Mouse (Mus musculus): Measurements from ENCODE around the gene Id4.

Gene Id4

GRCm38 (mm10) chr13:48260690-48261278 lies at the start of gene Id4:
Gene Id4, plus strand, starts transcription at chr13:48261228.
- DNase-seq (ENCODE audit: low read depth, low spot score) = peak; percentile 90

- DNase-seq (ENCODE audit: low read depth, low spot score) = no peak
These were observed 33.9 kb upstream of the Id4 start for GRCm38 (mm10) chr13:48227136-48227535.

GRCm38 (mm10) chr13:48227712-48228111 lies 33.3 kb upstream of the Id4 start:
- peak; percentile 93 for DNase-seq (ENCODE audit: low read depth, low spot score)

GRCm38 (mm10) chr13:48228114-48228513 lies 32.9 kb upstream of the Id4 start:
- DNase-seq (ENCODE audit: low read depth, low spot score) = no peak

DNA sequence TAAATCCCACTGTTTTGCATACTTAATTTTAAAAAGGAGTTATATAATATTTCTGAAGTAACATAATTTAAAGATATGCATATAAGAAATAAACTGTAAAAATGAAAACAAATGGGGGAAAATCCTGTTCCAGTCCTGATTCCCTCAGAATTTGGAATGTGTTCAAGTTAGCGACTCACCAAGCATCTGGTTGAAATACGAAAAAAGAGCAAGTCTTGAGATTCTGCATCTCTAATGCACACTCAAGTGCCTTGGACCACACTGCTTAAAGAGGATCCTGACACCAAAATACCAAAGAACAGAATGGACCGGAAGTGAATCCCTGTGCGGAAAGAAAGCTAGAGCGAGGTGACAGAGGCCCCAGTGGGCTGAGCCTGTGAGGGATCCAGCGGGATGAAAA lies 30.0 kb upstream of the Id4 start:
- no peak for DNase-seq (ENCODE audit: low read depth, low spot score)

GRCm38 (mm10) chr13:48236436-48236835 lies 24.6 kb upstream of the Id4 start:
- no peak for DNase-seq (ENCODE audit: low read depth, low spot score)

GRCm38 (mm10) chr13:48236865-48237264 lies 24.2 kb upstream of the Id4 start:
- no peak for DNase-seq (ENCODE audit: low read depth, low spot score)

DNA sequence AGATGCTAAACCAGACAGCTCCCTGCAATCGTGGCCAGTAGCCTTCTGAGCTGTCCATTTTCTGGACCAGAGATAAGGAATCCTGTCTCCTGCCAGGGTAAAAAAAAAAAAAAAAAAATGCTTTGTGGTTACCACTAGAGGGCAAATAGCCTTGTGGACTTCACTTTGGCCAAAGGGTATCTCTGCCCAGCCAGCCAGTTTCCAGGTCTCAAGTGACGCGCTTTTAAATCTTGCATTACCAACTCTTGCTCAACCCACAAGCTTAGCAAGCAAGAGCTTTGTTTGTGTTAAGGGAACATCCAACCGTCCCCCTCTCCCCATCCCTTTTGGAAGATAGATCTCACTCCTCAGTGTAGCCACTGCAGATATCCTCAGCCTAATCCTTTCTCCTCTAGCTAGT lies 23.5 kb upstream of the Id4 start:
- DNase-seq (ENCODE audit: low read depth, low spot score) = peak; percentile 3

DNA sequence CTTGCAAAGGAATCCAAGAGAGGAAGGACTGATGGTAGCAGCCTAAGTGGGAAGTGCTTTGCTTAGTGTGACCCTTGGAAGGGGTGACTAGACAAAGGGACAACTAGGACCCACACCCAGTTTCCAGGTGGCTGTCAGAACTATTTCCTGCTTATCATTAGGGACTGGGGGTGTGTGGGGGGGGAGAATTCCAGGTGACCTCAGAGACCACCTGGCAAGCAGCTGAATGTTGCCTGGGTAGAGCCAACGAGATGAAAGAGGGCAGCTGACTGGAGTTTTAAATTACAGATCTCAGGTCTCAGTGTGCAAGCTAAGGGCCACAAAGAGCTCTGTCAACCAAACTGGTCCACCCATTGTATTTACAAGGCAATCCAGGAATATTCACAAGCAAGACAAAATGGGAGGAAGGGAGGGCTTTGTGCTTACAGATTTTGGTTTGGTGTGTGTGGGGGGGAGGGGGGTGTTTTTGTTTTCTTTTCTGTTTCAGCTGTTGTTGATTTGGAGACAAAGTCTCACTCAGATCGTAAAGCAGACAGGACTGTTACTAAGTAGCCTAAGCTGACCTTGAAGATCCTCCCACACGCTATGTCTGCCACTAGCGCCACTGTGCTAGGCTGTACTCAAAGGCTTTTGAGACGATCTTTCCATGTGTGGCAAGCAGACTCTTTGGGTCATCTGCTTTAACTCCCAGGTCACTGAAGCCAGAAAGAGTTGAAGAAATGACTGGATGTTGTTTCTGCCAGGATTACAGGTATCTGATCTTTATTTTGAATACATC lies 15.6 kb upstream of the Id4 start:
- DNase-seq (ENCODE audit: low read depth, low spot score) = no peak

- no peak for DNase-seq (ENCODE audit: low read depth, low spot score)
These were observed 8.5 kb upstream of the Id4 start for GRCm38 (mm10) chr13:48252559-48252958.

DNA sequence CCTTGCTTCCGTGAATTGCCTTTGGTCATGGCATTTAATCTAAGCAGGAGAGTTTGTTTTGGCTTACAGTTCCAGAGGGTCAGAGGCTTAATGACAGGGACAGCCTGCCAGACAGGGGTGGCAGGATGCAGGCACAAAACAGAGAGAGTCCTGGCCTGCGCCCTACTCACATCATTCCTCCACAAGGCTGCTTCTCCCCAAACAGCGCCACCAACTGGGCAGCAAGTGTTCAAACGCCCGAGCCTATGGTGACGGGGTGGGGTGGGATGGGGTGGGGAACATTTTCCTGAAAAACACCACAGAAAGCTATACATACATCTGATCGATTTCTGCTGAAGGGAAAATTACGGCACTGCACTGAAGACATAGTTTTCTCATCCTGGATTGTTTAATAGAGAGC lies 6.0 kb upstream of the Id4 start:
- no peak for DNase-seq (ENCODE audit: low read depth, low spot score)

DNA sequence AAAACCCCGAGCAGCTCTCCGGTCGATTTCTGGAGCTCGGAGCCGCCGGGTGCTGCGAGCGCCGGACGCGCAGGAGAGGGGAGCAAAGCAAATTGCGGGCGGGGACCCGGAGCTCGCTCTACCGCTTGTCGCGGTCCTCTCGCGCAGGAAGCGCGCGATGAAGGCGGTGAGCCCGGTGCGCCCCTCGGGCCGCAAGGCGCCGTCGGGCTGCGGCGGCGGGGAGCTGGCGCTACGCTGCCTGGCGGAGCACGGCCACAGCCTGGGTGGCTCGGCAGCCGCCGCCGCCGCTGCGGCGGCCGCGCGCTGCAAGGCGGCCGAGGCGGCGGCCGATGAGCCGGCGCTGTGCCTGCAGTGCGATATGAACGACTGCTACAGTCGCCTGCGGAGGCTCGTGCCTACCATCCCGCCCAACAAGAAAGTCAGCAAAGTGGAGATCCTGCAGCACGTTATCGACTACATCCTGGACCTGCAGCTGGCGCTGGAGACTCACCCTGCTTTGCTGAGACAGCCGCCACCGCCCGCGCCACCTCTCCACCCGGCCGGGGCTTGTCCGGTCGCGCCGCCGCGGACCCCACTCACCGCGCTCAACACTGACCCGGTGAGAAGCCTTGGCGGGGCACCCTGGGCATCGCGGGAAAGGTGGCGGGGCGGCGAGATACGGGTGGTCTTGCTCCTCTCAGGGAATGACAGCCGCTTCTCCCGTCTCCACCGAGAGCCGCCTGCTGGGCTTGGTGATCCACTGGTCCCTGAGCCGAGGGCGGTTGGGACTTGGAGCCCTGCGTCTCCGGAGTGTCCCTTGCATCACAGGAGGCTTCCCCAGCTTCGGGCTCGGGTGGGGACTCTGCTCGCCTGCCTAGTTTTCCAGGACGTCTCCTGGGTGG lies 553 bp downstream of the Id4 start:
- DNase-seq (ENCODE audit: low read depth, low spot score) = peak; percentile 35

- DNase-seq (ENCODE audit: low read depth, low spot score) = no peak
These were observed 1.5 kb downstream of the Id4 start for GRCm38 (mm10) chr13:48262451-48262969.

- DNase-seq (ENCODE audit: low read depth, low spot score) = no peak
These were observed 4.0 kb downstream of the Id4 start for GRCm38 (mm10) chr13:48265029-48265428.

- peak; percentile 42 for DNase-seq (ENCODE audit: low read depth, low spot score)
These were observed 12.5 kb downstream of the Id4 start for GRCm38 (mm10) chr13:48273451-48274069.

DNA sequence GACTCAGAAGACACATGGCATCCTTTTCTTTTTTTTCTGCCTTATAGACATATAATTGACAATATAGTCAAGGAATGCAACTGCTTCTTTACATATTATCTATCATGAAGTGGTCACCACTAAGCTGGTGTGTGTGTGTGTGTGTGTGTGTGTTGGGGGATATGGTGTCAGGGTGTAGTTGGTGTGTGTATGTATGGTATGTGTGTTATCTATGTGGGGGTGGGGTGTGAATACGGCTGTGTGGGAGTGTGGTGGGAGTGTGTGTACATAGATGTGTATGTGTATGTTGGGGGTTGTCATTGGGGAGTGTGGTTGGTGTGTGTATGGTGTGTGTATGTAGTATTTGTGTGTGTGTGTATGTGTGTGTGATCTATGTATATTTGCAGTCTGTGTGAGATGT lies 13.1 kb downstream of the Id4 start:
- no peak for DNase-seq (ENCODE audit: low read depth, low spot score)

- DNase-seq (ENCODE audit: low read depth, low spot score) = no peak
These were observed 16.0 kb downstream of the Id4 start for GRCm38 (mm10) chr13:48276981-48277380.

GRCm38 (mm10) chr13:48284426-48284825 lies 23.4 kb downstream of the Id4 start:
- no peak for DNase-seq (ENCODE audit: low read depth, low spot score)

GRCm38 (mm10) chr13:48284918-48285693 lies 24.1 kb downstream of the Id4 start:
- no peak for DNase-seq (ENCODE audit: low read depth, low spot score)

GRCm38 (mm10) chr13:48290427-48290826 lies 29.4 kb downstream of the Id4 start:
- DNase-seq (ENCODE audit: low read depth, low spot score) = peak; percentile 17

- DNase-seq (ENCODE audit: low read depth, low spot score) = no peak
These were observed 53.5 kb downstream of the Id4 start for GRCm38 (mm10) chr13:48314500-48314899.
